Mouse (Mus musculus) forebrain, embryonic 14.5 days (tissue): ENCODE results near the gene Barx1. TPM values are rescaled to one million over a fixed set of nuclear protein-coding genes. Genes with fewer than 3 reads are reported as not detected.

Experiments used
- ATAC-seq: fragments of 200-750 bp; cut with Nextera tagmentation; 2 replicates; pipeline ENCODE4 v1.8.0; 2017; ENCODE audit warnings: mild to moderate bottlenecking, moderate library complexity
- DNase-seq: peaks from one replicate; pipeline ENCODE4 v3.0.0-alpha.2; 2015; ENCODE audit warnings: low spot score
- H3K27ac ChIP-seq: fragments of 300-500 bp; sonication (generic); 2 replicates; pipeline ENCODE4 v1.5.1; 2014; ENCODE audit warnings: low read depth, mild to moderate bottlenecking, control low read depth, low read length, moderate library complexity
- H3K27me3 ChIP-seq: fragments of 300-500 bp; sonication (generic); replicated peaks from 2 replicates; pipeline ENCODE4 v1.6.1; 2014; ENCODE audit warnings: low read length, control low read depth, mixed read lengths; ENCODE audit not compliant: control insufficient read depth, insufficient read depth
- H3K36me3 ChIP-seq: fragments of 300-500 bp; sonication (generic); 2 replicates; pipeline ENCODE4 v1.6.1; 2014; ENCODE audit warnings: low read length, control low read depth; ENCODE audit not compliant: control insufficient read depth, insufficient read depth
- H3K4me1 ChIP-seq: fragments of 300-500 bp; sonication (generic); 2 replicates; pipeline ENCODE4 v1.6.1; 2014; ENCODE audit warnings: antibody characterized with exemption, low read length, control low read depth; ENCODE audit not compliant: control insufficient read depth, insufficient read depth
- H3K4me2 ChIP-seq: fragments of 300-500 bp; sonication (generic); 2 replicates; pipeline ENCODE4 v1.6.1; 2014; ENCODE audit warnings: mild to moderate bottlenecking, control low read depth, low read length
- H3K4me3 ChIP-seq: fragments of 300-500 bp; sonication (generic); 2 replicates; pipeline ENCODE4 v1.5.1; 2014; ENCODE audit warnings: low read depth, low read length, control low read depth
- H3K9ac ChIP-seq: fragments of 300-500 bp; sonication (generic); 2 replicates; pipeline ENCODE4 v1.6.1; 2014; ENCODE audit warnings: mild to moderate bottlenecking, low read length, control low read depth, moderate library complexity
- H3K9me3 ChIP-seq: fragments of 300-500 bp; sonication (generic); replicated peaks from 2 replicates; pipeline ENCODE4 v1.6.1; 2016; ENCODE audit warnings: low read length, control low read depth, mixed read lengths; ENCODE audit not compliant: control insufficient read depth
- WGBS: fragments of 180-500 bp; shearing (Covaris S2); extraction: QIAGEN DNeasy Blood & Tissue Kit; methylation state at CpG from one replicate; pipeline ENCODE4 v1.1.7; 2014; 5-methylcytosine and 5-hydroxymethylcytosine counted together
- polyA plus RNA-seq: library from polyadenylated mRNA; unstranded; fragments of >200 nt; fragmentation: Nextera tagmentation; extraction: Ambion mirVana; gene quantifications from 2 replicates; pipeline ENCODE4 v1.2.1, GENCODE M21; 2014

The Barx1 gene
- polyA plus RNA-seq, 1 experiment from 2014 or later, result not detected

DNA sequence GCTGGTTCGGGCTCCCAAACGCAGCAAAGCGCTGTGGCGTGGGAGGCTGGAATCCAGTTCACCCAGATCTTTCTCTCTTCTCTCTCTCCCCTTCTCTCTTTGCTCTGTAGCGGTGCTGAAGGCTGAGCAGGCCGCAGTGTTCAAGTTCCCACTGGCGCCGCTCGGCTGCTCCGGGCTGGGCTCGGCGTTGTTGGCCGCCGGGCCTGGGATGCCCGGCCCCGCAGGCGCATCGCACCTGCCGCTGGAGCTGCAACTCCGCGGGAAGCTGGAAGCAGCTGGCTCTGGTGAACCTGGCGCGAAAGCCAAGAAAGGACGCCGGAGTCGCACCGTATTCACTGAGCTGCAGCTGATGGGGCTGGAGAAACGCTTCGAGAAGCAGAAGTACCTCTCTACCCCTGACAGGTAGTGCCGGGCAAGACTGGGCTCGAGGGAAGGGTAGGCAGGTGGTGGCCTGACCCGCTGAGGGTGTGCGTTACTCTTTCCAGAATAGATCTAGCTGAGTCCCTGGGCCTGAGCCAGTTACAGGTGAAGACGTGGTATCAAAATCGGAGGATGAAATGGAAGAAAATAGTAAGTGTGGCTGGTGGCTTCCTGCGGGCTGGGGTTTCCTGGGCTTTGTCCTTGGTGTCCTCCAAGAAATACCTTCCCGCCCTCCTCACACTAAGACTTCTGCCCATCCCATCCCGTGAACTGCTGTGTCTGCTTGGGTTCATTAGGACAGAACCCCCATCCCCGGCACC lies 2.3 kb downstream of the Barx1 start:
- Histone ChIP-seq H3K4me2 (no peak overlapping the region), H3K4me3 (no peak overlapping the region), H3K36me3 (no peaks in the 10 kb centered on the region), H3K27ac (no peak overlapping the region), H3K9ac (no peak overlapping the region), H3K27me3 (peaks cover 94% of the 10 kb centered on the region), H3K4me1 (0 out of 2 replicates have a peak, but pooled peaks cover 2% of the 10 kb centered on the region), H3K9me3 (no peaks in the 10 kb centered on the region)
- under 1% methylated on average over 39 of the region's 39 CpGs for WGBS
- ATAC-seq (no peak), DNase-seq (peak; percentile 28)

DNA sequence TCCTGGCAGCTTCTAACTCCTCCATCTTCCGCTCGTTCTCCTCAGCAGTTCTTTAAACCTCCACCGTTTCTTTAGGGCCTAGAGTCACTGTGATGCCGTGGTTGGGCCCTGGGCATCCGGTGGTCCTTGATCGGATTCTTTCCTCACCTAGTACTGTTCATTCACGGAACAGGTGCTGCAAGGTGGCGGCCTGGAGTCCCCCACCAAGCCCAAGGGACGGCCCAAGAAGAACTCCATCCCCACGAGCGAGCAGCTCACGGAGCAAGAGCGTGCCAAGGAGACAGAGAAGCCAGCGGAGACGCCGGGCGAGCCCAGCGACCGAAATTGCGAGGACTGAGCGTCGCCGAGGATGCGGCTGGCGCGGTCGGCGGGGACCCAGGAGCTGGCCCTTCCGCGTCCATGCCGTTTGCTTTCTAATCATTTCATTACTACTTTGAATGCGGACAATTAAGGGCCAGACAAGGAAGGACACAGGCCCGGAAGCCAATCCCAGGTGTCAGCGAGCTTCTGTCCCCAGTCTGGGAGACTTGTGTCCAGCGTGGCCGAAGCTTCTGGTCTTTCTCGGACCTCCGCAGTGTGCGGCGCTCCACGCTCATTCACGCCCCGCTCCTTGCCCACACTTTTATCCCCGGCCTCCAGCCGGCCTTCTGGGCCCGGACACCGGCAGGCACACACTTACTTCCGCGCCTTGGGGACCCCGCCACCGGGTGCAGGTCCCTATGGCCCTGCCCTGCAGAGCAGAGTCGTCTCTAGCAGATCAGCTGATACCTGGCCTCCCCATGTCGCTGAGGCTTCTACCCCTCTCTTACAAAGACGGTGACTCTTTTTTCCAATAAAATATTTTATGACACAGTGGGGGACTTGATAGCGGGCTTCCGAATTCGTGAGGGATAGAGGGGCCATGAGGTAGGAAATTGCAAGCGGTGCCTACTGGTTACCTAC lies 3.1 kb downstream of the Barx1 start:
- 0 out of 2 replicates have a peak, but pooled peaks cover 2% of the 10 kb centered on the region for H3K4me1 ChIP-seq
- under 1% methylated on average over 58 of the region's 58 CpGs for WGBS
- DNase-seq (peak; percentile 4), ATAC-seq (no peak)
- H3K36me3 ChIP-seq, result no peaks in the 10 kb centered on the region
- H3K9me3 ChIP-seq, result no peaks in the 10 kb centered on the region
- H3K27ac ChIP-seq, result no peak overlapping the region
- H3K27me3 ChIP-seq, result peaks cover 94% of the 10 kb centered on the region
- H3K4me3 ChIP-seq, result no peak overlapping the region
- no peak overlapping the region for H3K9ac ChIP-seq
- no peak overlapping the region for H3K4me2 ChIP-seq

DNA sequence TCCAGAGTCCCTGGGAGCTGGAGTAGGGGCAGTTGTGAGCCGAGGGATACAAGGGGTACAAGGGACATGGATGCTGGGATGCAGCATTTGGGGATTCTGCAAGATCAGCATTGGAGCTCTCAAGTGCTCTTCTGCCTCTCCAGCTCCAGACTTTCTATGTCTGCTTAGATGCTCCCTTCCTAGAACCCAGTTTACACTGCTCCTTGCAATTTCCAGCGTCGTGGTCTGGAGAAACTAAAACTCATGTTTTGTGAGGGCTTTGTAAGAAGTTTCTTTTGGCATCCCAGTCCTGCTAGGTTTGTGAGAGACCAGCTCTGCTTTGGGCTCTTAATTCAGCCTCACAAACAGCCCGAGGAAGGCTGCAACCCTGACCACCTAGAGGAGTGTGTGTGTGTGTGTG lies 4.7 kb downstream of the Barx1 start:
- no peak overlapping the region for H3K9ac ChIP-seq
- ATAC-seq, result no peak
- DNase-seq, result no peak
- H3K4me2 ChIP-seq, result no peak overlapping the region
- WGBS, result 0% methylated on average over 4 of the region's 4 CpGs
- no peak overlapping the region for H3K27ac ChIP-seq
- peaks cover 90% of the 10 kb centered on the region for H3K27me3 ChIP-seq
- H3K36me3 ChIP-seq, result no peaks in the 10 kb centered on the region
- no peaks in the 10 kb centered on the region for H3K9me3 ChIP-seq
- H3K4me1 ChIP-seq, result 0 out of 2 replicates have a peak, but pooled peaks cover 2% of the 10 kb centered on the region
- H3K4me3 ChIP-seq, result no peak overlapping the region

DNA sequence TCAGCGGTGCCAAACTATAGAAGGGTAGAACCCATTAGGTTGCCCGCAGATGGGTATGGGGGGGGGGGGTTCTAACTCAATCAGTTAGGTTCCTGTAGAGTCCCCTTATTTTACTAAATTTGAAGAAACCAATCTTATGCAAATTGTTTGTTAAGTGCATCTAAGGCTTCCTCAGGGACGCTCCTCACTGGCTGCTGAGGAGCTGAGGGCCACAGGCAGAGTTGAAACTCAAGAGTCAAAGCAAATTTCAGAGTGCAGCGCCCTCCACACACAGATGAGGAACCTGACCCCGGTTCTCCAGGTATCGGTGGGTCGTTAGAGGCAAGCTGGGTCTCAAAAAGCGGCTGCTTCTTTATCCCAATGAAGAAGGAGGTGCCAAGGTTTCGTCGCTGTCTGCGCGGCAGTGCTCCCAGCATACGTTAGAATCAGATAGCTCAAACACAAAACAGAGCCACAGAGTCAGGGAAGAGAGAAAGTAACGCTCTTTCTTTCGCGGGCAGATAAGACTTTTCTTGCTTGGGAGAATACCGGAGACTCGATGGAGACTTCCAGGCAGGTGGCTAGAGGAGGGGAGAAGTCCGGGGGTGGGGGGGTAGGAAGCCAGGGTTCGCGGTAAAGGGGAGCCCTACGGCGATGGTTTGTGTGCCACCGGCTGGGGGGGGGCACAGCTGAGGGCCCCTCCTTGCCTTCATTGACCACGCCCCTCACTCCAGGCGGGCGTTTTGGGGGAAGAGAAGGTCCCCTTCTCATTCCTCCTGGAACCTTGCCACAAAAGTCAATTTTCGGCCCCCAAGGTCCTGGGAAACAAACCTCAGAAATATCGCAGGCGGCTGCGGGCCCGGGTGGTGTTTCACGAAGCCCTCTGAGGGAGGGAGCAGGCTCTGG lies 5.5 kb downstream of the Barx1 start:
- H3K27me3 ChIP-seq, result peaks cover 88% of the 10 kb centered on the region
- no peak for ATAC-seq
- WGBS, result 1% methylated on average over 33 of the region's 33 CpGs

DNA sequence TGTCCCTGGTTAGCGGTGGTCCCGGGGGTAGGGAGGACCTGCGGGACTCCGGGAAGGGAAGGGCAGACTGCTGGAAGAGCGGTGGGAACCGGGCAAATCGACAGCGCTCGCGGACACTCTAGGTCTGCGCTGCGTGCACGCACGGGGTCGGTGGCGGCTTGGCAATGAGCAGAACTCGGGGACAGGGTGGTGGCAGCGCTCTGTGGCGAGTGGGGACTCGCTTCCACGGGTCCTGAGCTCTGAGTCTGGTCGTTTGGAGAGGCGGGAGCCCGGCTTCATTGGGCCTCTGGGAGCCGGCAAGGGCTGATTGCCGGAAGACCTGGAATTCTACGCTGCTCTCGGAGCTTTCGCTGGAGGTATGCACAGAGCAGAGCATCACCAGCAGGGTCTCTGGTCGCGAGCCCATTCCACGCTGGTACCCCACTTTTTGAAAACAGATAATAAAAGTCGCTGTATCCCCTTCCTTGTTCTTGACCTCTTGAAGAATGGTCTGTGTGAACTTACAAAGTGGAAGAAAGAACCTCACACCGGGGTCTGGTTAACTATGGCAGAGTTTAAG lies 6.3 kb downstream of the Barx1 start:
- Histone ChIP-seq H3K27ac (no peak overlapping the region), H3K4me1 (peaks cover 2% of the 10 kb centered on the region; the same call in 1 of the 2 replicates), H3K4me3 (peak overlapping the region; percentile 11), H3K36me3 (no peaks in the 10 kb centered on the region), H3K9ac (no peak overlapping the region), H3K9me3 (no peaks in the 10 kb centered on the region), H3K4me2 (peak overlapping the region; percentile 30), H3K27me3 (peaks cover 87% of the 10 kb centered on the region)
- ATAC-seq (no peak), DNase-seq (peak; percentile 15)
- WGBS, result under 1% methylated on average over 34 of the region's 34 CpGs

More for the DNA sequence above, 5.5 kb downstream of the Barx1 start:
- DNase-seq, result peak; percentile 18
- peak overlapping the region; percentile 11 for H3K4me3 ChIP-seq
- H3K9ac ChIP-seq, result no peak overlapping the region
- H3K4me2 ChIP-seq, result peak overlapping the region; percentile 30; the same call in 1 of the 2 replicates
- H3K36me3 ChIP-seq, result no peaks in the 10 kb centered on the region
- H3K9me3 ChIP-seq, result no peaks in the 10 kb centered on the region
- no peak overlapping the region for H3K27ac ChIP-seq
- H3K4me1 ChIP-seq, result peaks cover 2% of the 10 kb centered on the region; the same call in 1 of the 2 replicates

DNA sequence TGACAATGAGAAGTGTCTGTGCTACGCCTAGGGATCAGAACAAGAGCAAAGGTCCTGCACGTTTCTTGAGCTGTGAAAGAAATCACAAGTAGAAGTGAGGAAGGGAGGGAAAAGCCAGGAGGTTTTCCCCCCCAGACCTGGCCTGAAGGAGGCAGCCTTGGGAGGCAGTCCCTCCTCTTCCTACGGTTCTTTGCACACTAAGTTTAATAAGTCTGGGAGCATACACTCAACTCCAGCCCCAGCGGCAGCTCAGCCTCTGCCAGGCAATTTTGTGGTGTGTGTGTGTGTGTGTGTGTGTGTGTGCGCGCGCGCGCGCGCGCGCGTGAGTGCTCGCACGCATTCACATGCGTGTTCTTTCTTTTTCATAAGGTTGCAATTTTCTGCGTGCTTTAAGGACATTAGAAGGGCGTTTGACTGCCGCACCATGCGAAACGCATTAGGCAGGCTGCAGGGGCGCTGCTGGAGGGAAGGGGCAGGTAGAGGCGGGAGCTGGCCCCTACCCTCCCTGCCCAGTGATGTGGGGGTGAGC lies 9.6 kb downstream of the Barx1 start:
- Histone ChIP-seq H3K27me3 (peaks cover 68% of the 10 kb centered on the region), H3K27ac (no peak overlapping the region), H3K9me3 (no peaks in the 10 kb centered on the region), H3K4me3 (no peak overlapping the region; the same call in 1 of the 2 replicates), H3K4me2 (peak overlapping the region; percentile 28; the same call in 1 of the 2 replicates), H3K4me1 (no peaks in the 10 kb centered on the region; the same call in 1 of the 2 replicates), H3K36me3 (no peaks in the 10 kb centered on the region), H3K9ac (no peak overlapping the region)
- WGBS, result 0% methylated on average over 24 of the region's 24 CpGs
- no peak for ATAC-seq
- peak; percentile 41 for DNase-seq

DNA sequence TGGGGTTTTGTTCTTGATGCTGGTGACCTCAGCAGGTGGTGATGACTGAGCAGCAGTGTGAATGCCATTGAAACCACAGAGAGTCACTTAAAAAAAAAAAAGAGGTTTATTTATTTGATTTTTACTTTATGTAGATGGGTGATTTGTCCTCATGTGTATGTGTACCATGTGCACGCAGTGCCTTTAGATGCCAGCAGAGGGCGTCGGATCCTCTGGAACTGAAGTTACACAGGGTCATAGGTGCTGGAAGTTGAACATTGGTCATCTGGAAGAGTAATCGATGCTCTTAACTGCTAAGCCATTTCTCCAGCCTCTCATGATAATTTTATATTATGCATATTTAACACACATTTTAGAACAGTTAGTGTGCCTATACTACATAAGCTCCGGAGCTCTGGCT lies 11.8 kb downstream of the Barx1 start:
- peaks cover 48% of the 10 kb centered on the region for H3K27me3 ChIP-seq

DNA sequence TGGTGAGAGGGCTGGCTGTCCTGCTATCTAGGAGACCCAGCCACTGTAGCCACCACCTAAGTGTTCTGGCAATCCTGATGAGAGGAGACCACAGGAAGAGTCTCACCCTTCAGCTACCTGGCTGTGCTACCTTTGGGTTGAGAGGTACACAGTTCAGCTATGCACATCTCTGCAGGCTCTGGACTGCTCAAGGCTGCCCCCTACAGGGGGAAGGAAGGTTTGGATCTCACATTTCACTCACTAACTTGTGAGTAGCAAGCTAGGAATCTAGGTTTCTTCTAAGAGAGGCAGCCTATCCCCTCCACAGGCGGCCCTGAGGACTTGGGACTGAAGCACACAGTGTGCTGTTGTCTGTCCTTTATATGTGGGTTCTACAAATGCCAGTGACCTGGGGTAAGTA lies 16.6 kb downstream of the Barx1 start:
- DNase-seq (peak; percentile 12), ATAC-seq (no peak)
- no peak overlapping the region for H3K4me3 ChIP-seq
- H3K9ac ChIP-seq, result no peak overlapping the region
- no peaks in the 10 kb centered on the region for H3K9me3 ChIP-seq
- no peak overlapping the region for H3K4me2 ChIP-seq
- no peaks in the 10 kb centered on the region for H3K4me1 ChIP-seq
- H3K27ac ChIP-seq, result no peak overlapping the region
- H3K36me3 ChIP-seq, result no peaks in the 10 kb centered on the region
- peaks cover 12% of the 10 kb centered on the region; the same call in 1 of the 2 replicates for H3K27me3 ChIP-seq
- WGBS, result 31% methylated on average over 1 of the region's 1 CpGs

More for the DNA sequence above, 11.8 kb downstream of the Barx1 start:
- Histone ChIP-seq H3K9ac (no peak overlapping the region), H3K4me1 (no peaks in the 10 kb centered on the region; the same call in 1 of the 2 replicates), H3K4me3 (no peak overlapping the region), H3K36me3 (no peaks in the 10 kb centered on the region), H3K4me2 (no peak overlapping the region), H3K27ac (no peak overlapping the region), H3K9me3 (no peaks in the 10 kb centered on the region)
- ATAC-seq, result no peak
- DNase-seq, result no peak
- 83% methylated on average over 5 of the region's 5 CpGs for WGBS
